Mouse (Mus musculus) forebrain, embryonic 12.5 days (tissue): ENCODE measurements around the gene Gm20388. TPM values are rescaled to one million over a fixed set of nuclear protein-coding genes. Genes with fewer than 3 reads are reported as not detected.

Experiments used
- ATAC-seq: fragments of 200-750 bp; cut with Nextera tagmentation; 2 replicates; pipeline ENCODE4 v1.8.0; 2017; ENCODE audit warnings: moderate TSS enrichment; ENCODE audit not compliant: low FRiP score
- H3K27ac ChIP-seq: fragments of 300-500 bp; sonication (generic); 2 replicates; pipeline ENCODE4 v1.5.1; 2016; ENCODE audit warnings: mild to moderate bottlenecking
- H3K27me3 ChIP-seq: fragments of 300-500 bp; sonication (generic); 2 replicates; pipeline ENCODE4 v1.6.1; 2016; ENCODE audit warnings: mild to moderate bottlenecking
- H3K36me3 ChIP-seq: fragments of 300-500 bp; sonication (generic); replicated peaks from 2 replicates; pipeline ENCODE4 v1.6.1; 2016; ENCODE audit warnings: mild to moderate bottlenecking
- H3K4me1 ChIP-seq: fragments of 300-500 bp; sonication (generic); 2 replicates; pipeline ENCODE4 v1.6.1; 2016
- H3K4me2 ChIP-seq: fragments of 300-500 bp; sonication (generic); 2 replicates; pipeline ENCODE4 v1.6.1; 2016; ENCODE audit warnings: mild to moderate bottlenecking, moderate library complexity
- H3K4me3 ChIP-seq: fragments of 300-500 bp; sonication (generic); replicated peaks from 2 replicates; pipeline ENCODE4 v1.5.1; 2016; ENCODE audit warnings: mild to moderate bottlenecking
- H3K9ac ChIP-seq: fragments of 300-500 bp; sonication (generic); 2 replicates; pipeline ENCODE4 v1.6.1; 2016; ENCODE audit warnings: mild to moderate bottlenecking
- H3K9me3 ChIP-seq: fragments of 300-500 bp; sonication (generic); 2 replicates; pipeline ENCODE4 v1.6.1; 2016
- WGBS: fragments of 180-500 bp; shearing (Covaris S2); methylation state at CpG from one replicate; pipeline ENCODE4 v1.1.7; 2016; 5-methylcytosine and 5-hydroxymethylcytosine counted together
- polyA plus RNA-seq: library from polyadenylated mRNA; unstranded; fragments of >200 nt; fragmentation: Nextera tagmentation; extraction: Ambion mirVana; gene quantifications from 2 replicates; pipeline ENCODE4 v1.2.1, GENCODE M21; 2016

Gene Gm20388
- polyA plus RNA-seq, 1 experiment from 2014 or later: not detected

GRCm38 (mm10) chr8:122116716-122117357 is 2206.2 kb downstream of the Gm20388 start:
- 89% methylated on average over 7 of the region's 7 CpGs for WGBS
- H3K9me3 ChIP-seq: no peaks in the 10 kb centered on the region
- ATAC-seq: no peak
- no peak overlapping the region for H3K9ac ChIP-seq
- no peak overlapping the region for H3K4me2 ChIP-seq
- H3K4me1 ChIP-seq: peaks cover 4% of the 10 kb centered on the region; the same call in 1 of the 2 replicates
- no peaks in the 10 kb centered on the region for H3K27me3 ChIP-seq
- no peak overlapping the region for H3K4me3 ChIP-seq
- H3K36me3 ChIP-seq: no peaks in the 10 kb centered on the region
- H3K27ac ChIP-seq: no peak overlapping the region

GRCm38 (mm10) chr8:122118097-122118496 is 2207.5 kb downstream of the Gm20388 start:
- 87% methylated on average over 10 of the region's 10 CpGs for WGBS
- Histone ChIP-seq H3K36me3 (no peaks in the 10 kb centered on the region), H3K9ac (no peak overlapping the region), H3K9me3 (no peaks in the 10 kb centered on the region), H3K27me3 (no peaks in the 10 kb centered on the region), H3K4me3 (no peak overlapping the region), H3K4me1 (peaks cover 4% of the 10 kb centered on the region; the same call in 1 of the 2 replicates), H3K4me2 (no peak overlapping the region), H3K27ac (no peak overlapping the region)
- no peak for ATAC-seq

GRCm38 (mm10) chr8:122118536-122118935 is 2207.9 kb downstream of the Gm20388 start:
- Histone ChIP-seq H3K27ac (no peak overlapping the region), H3K27me3 (no peaks in the 10 kb centered on the region), H3K36me3 (no peaks in the 10 kb centered on the region), H3K4me2 (no peak overlapping the region), H3K4me1 (peaks cover 4% of the 10 kb centered on the region; the same call in 1 of the 2 replicates), H3K9ac (no peak overlapping the region), H3K9me3 (no peaks in the 10 kb centered on the region), H3K4me3 (no peak overlapping the region)
- 81% methylated on average over 15 of the region's 15 CpGs for WGBS
- ATAC-seq: no peak

GRCm38 (mm10) chr8:122124326-122124725 is 2213.7 kb downstream of the Gm20388 start:
- no peak for ATAC-seq
- Histone ChIP-seq H3K4me2 (no peak overlapping the region), H3K9me3 (0 out of 2 replicates have a peak, but pooled peaks cover 5% of the 10 kb centered on the region), H3K36me3 (no peaks in the 10 kb centered on the region), H3K9ac (no peak overlapping the region), H3K4me3 (no peak overlapping the region), H3K4me1 (no peaks in the 10 kb centered on the region; the same call in 1 of the 2 replicates), H3K27me3 (no peaks in the 10 kb centered on the region), H3K27ac (no peak overlapping the region)
- 86% methylated on average over 3 of the region's 3 CpGs for WGBS

- no peak overlapping the region for H3K9ac ChIP-seq
- no peak overlapping the region for H3K4me3 ChIP-seq
- H3K4me1 ChIP-seq: no peaks in the 10 kb centered on the region
- no peaks in the 10 kb centered on the region for H3K36me3 ChIP-seq
- 0 out of 2 replicates have a peak, but pooled peaks cover 5% of the 10 kb centered on the region for H3K9me3 ChIP-seq
- H3K27me3 ChIP-seq: no peaks in the 10 kb centered on the region
- 84% methylated on average over 8 of the region's 8 CpGs for WGBS
- H3K27ac ChIP-seq: no peak overlapping the region
- H3K4me2 ChIP-seq: no peak overlapping the region; the same call in 1 of the 2 replicates
- ATAC-seq: no peak
Measured at GRCm38 (mm10) chr8:122126659-122127058, 2216.0 kb downstream of the Gm20388 start.

- Histone ChIP-seq H3K4me1 (no peaks in the 10 kb centered on the region), H3K4me3 (no peak overlapping the region), H3K4me2 (no peak overlapping the region), H3K9me3 (no peaks in the 10 kb centered on the region), H3K9ac (no peak overlapping the region), H3K36me3 (no peaks in the 10 kb centered on the region), H3K27ac (no peak overlapping the region), H3K27me3 (no peaks in the 10 kb centered on the region)
- 84% methylated on average over 3 of the region's 3 CpGs for WGBS
- ATAC-seq: no peak
Measured at GRCm38 (mm10) chr8:122134121-122134529, 2223.5 kb downstream of the Gm20388 start.

GRCm38 (mm10) chr8:122135494-122135893 is 2224.9 kb downstream of the Gm20388 start:
- Histone ChIP-seq H3K9me3 (no peaks in the 10 kb centered on the region), H3K4me3 (no peak overlapping the region), H3K27me3 (no peaks in the 10 kb centered on the region), H3K4me1 (no peaks in the 10 kb centered on the region), H3K9ac (no peak overlapping the region), H3K27ac (no peak overlapping the region), H3K36me3 (no peaks in the 10 kb centered on the region), H3K4me2 (no peak overlapping the region)
- 66% methylated on average over 5 of the region's 5 CpGs for WGBS
- no peak for ATAC-seq

- 53% methylated on average over 5 of the region's 5 CpGs for WGBS
- H3K4me2 ChIP-seq: no peak overlapping the region
- no peaks in the 10 kb centered on the region for H3K9me3 ChIP-seq
- no peaks in the 10 kb centered on the region for H3K36me3 ChIP-seq
- no peaks in the 10 kb centered on the region for H3K27me3 ChIP-seq
- ATAC-seq: no peak
- no peak overlapping the region for H3K4me3 ChIP-seq
- no peak overlapping the region for H3K27ac ChIP-seq
- no peak overlapping the region for H3K9ac ChIP-seq
- no peaks in the 10 kb centered on the region for H3K4me1 ChIP-seq
Measured at GRCm38 (mm10) chr8:122139784-122140183, 2229.1 kb downstream of the Gm20388 start.

GRCm38 (mm10) chr8:122140411-122140810 is 2229.8 kb downstream of the Gm20388 start:
- no peaks in the 10 kb centered on the region for H3K27me3 ChIP-seq

GRCm38 (mm10) chr8:122142428-122142827 is 2231.8 kb downstream of the Gm20388 start:
- no peaks in the 10 kb centered on the region for H3K4me1 ChIP-seq
- ATAC-seq: no peak
- H3K27me3 ChIP-seq: no peaks in the 10 kb centered on the region
- H3K36me3 ChIP-seq: no peaks in the 10 kb centered on the region
- no peak overlapping the region for H3K27ac ChIP-seq
- no peaks in the 10 kb centered on the region for H3K9me3 ChIP-seq
- H3K9ac ChIP-seq: no peak overlapping the region
- WGBS: 97% methylated on average over 4 of the region's 4 CpGs
- H3K4me3 ChIP-seq: no peak overlapping the region
- H3K4me2 ChIP-seq: no peak overlapping the region

More at GRCm38 (mm10) chr8:122140411-122140810, 2229.8 kb downstream of the Gm20388 start:
- 95% methylated on average over 4 of the region's 4 CpGs for WGBS
- H3K4me3 ChIP-seq: no peak overlapping the region
- ATAC-seq: no peak
- no peak overlapping the region for H3K27ac ChIP-seq
- no peaks in the 10 kb centered on the region for H3K9me3 ChIP-seq
- H3K4me2 ChIP-seq: no peak overlapping the region
- H3K4me1 ChIP-seq: no peaks in the 10 kb centered on the region
- no peak overlapping the region for H3K9ac ChIP-seq
- H3K36me3 ChIP-seq: no peaks in the 10 kb centered on the region

- no peaks in the 10 kb centered on the region for H3K36me3 ChIP-seq
- no peaks in the 10 kb centered on the region for H3K9me3 ChIP-seq
- no peak overlapping the region for H3K4me2 ChIP-seq
- no peak overlapping the region for H3K9ac ChIP-seq
- no peak overlapping the region for H3K4me3 ChIP-seq
- H3K27ac ChIP-seq: no peak overlapping the region
- 100% methylated on average over 1 of the region's 1 CpGs for WGBS
- H3K4me1 ChIP-seq: no peaks in the 10 kb centered on the region
- H3K27me3 ChIP-seq: no peaks in the 10 kb centered on the region
- no peak for ATAC-seq
Measured at GRCm38 (mm10) chr8:122143231-122143630, 2232.6 kb downstream of the Gm20388 start.

GRCm38 (mm10) chr8:122144729-122145311 is 2234.2 kb downstream of the Gm20388 start:
- WGBS: 78% methylated on average over 11 of the region's 11 CpGs
- H3K4me3 ChIP-seq: no peak overlapping the region
- H3K36me3 ChIP-seq: no peaks in the 10 kb centered on the region
- H3K4me1 ChIP-seq: no peaks in the 10 kb centered on the region
- no peak for ATAC-seq
- H3K9ac ChIP-seq: no peak overlapping the region
- no peaks in the 10 kb centered on the region for H3K9me3 ChIP-seq
- H3K27me3 ChIP-seq: no peaks in the 10 kb centered on the region
- H3K27ac ChIP-seq: no peak overlapping the region
- H3K4me2 ChIP-seq: no peak overlapping the region

GRCm38 (mm10) chr8:122149045-122149444 is 2238.4 kb downstream of the Gm20388 start:
- no peak overlapping the region for H3K4me2 ChIP-seq
- no peaks in the 10 kb centered on the region for H3K9me3 ChIP-seq
- no peaks in the 10 kb centered on the region for H3K27me3 ChIP-seq
- H3K27ac ChIP-seq: no peak overlapping the region
- 76% methylated on average over 4 of the region's 4 CpGs for WGBS
- no peak for ATAC-seq
- no peak overlapping the region for H3K9ac ChIP-seq
- H3K4me3 ChIP-seq: no peak overlapping the region
- H3K36me3 ChIP-seq: no peaks in the 10 kb centered on the region
- H3K4me1 ChIP-seq: no peaks in the 10 kb centered on the region
